Mouse (Mus musculus): ENCODE data around the gene Nisch. TPM values are rescaled to one million over a fixed set of nuclear protein-coding genes. Genes with fewer than 3 reads are reported as not detected.

Nisch gene
- total and polyA plus RNA-seq, 3 experiments: 46.3 to 180 (median 85.2) TPM

- in situ Hi-C loops (cut with MboI; ENCODE audit: low pct_ligation_motif_present, low pct_unique_long_range_greater_than_20kb, low sequenced_read_pairs) (no loop called here), dilution Hi-C loops (cut with MboI; ENCODE audit: extremely low pct_ligation_motif_present, extremely low pct_unique_long_range_greater_than_20kb, low sequenced_read_pairs) (no loop called here)
- no peak overlapping the region for H3K4me3 ChIP-seq (replicated peaks in 1 of 3; ENCODE audit: low read depth in 2 of 3, low read length in 2 of 3, poor library complexity in 1 of 3)
- H3K9me3 ChIP-seq (replicated peaks; ENCODE audit: low read length): no peaks in the 10 kb centered on the region
- TF ChIP-seq NRF1 (IDR thresholded peaks at IDR 0.05; ENCODE audit: low read depth, low read length): no peak
- TF ChIP-seq ETS1 (conservative IDR thresholded peaks at IDR 0.05; ENCODE audit: low read depth, low read length): no peak
- TF ChIP-seq MXI1 (IDR thresholded peaks at IDR 0.05; ENCODE audit: low read depth, low read length): no peak
- no peak for TF ChIP-seq SIN3A (IDR thresholded peaks at IDR 0.05; ENCODE audit: low read length)
- no peak for TF ChIP-seq RCOR1 (conservative IDR thresholded peaks at IDR 0.05; ENCODE audit: low read depth, low read length)
- no peak for TF ChIP-seq BHLHE40 (IDR thresholded peaks at IDR 0.05; ENCODE audit: low read depth, low read length)
- TF ChIP-seq USF1 (IDR thresholded peaks at IDR 0.05; ENCODE audit: low read depth, low read length): no peak
- TF ChIP-seq KAT2A (IDR thresholded peaks at IDR 0.05; ENCODE audit: insufficient replicate concordance, low read length): no peak
- TF ChIP-seq ZKSCAN1 (IDR thresholded peaks at IDR 0.05; ENCODE audit: borderline replicate concordance, low read depth, low read length): no peak
- TF ChIP-seq CTCF (conservative IDR thresholded peaks at IDR 0.05 in 1 of 2, IDR thresholded peaks at IDR 0.05 in 1 of 2; ENCODE audit: low read depth in 2 of 2, low read length in 2 of 2): no peak
- TF ChIP-seq NELFE (IDR thresholded peaks at IDR 0.05; ENCODE audit: low read depth, low read length): no peak
- TF ChIP-seq EP300 (IDR thresholded peaks at IDR 0.05; ENCODE audit: low read length): no peak
- no peak for TF ChIP-seq JUN (IDR thresholded peaks at IDR 0.05; ENCODE audit: insufficient read depth, low read depth, low read length)
- no peak for TF ChIP-seq PAX5 (IDR thresholded peaks at IDR 0.05; ENCODE audit: low read length)
- no peak for TF ChIP-seq SMC3 (IDR thresholded peaks at IDR 0.05; ENCODE audit: low read depth, low read length)
- TF ChIP-seq ELF1 (IDR thresholded peaks at IDR 0.05; ENCODE audit: low read depth, low read length): no peak
- no peak for DNase-seq (ENCODE audit: extremely low read depth)
- no peak overlapping the region for H3K27ac ChIP-seq (ENCODE audit: insufficient read depth, low read depth)
- no peaks in the 10 kb centered on the region for H3K27me3 ChIP-seq (replicated peaks)
- no peak overlapping the region for H3K4me2 ChIP-seq (ENCODE audit: insufficient read depth, low read depth, poor library complexity, severe bottlenecking)
- H3K4me1 ChIP-seq (ENCODE audit: control insufficient read depth in 1 of 2, insufficient read depth in 2 of 2): no peaks in the 10 kb centered on the region; a peak in 1 of 4 replicates
- H3K9ac ChIP-seq (ENCODE audit: insufficient read depth, low read depth): no peak overlapping the region
- peaks cover 94 to 100% of the 10 kb centered on the region in 2 experiments for H3K36me3 ChIP-seq (replicated peaks in 1 of 2; ENCODE audit: control insufficient read depth in 1 of 2, insufficient read depth in 1 of 2, low read length in 1 of 2)
- no peaks in the 10 kb centered on the region for H3K79me2 ChIP-seq (replicated peaks; ENCODE audit: control insufficient read depth, extremely low read depth, insufficient read depth, poor library complexity, severe bottlenecking)
These were observed 30.1 kb downstream of the Nisch start for GRCm38 (mm10) chr14:31186656-31187055.

- no peak for TF ChIP-seq ZC3H11A (IDR thresholded peaks at IDR 0.05; ENCODE audit: low read depth, low read length)
- no peak for TF ChIP-seq NELFE (IDR thresholded peaks at IDR 0.05; ENCODE audit: low read depth, low read length)
- TF ChIP-seq KAT2A (IDR thresholded peaks at IDR 0.05; ENCODE audit: insufficient replicate concordance, low read length): no peak
- no peak for TF ChIP-seq USF2 (conservative IDR thresholded peaks at IDR 0.05; ENCODE audit: low read depth, low read length)
- TF ChIP-seq JUN (IDR thresholded peaks at IDR 0.05; ENCODE audit: insufficient read depth, low read depth, low read length): no peak
- no peak for DNase-seq (ENCODE audit: extremely low read depth)
- Histone ChIP-seq H3K9ac (ENCODE audit: insufficient read depth, low read depth) (no peak overlapping the region), H3K4me3 (replicated peaks in 1 of 3; ENCODE audit: low read depth in 2 of 3, low read length in 2 of 3, poor library complexity in 1 of 3) (no peak overlapping the region), H3K4me2 (ENCODE audit: insufficient read depth, low read depth, poor library complexity, severe bottlenecking) (no peak overlapping the region), H3K4me1 (ENCODE audit: control insufficient read depth in 1 of 2, insufficient read depth in 2 of 2) (no peaks in the 10 kb centered on the region; a peak in 1 of 4 replicates), H3K27ac (ENCODE audit: insufficient read depth, low read depth) (no peak overlapping the region), H3K79me2 (replicated peaks; ENCODE audit: control insufficient read depth, extremely low read depth, insufficient read depth, poor library complexity, severe bottlenecking) (no peaks in the 10 kb centered on the region), H3K27me3 (replicated peaks) (no peaks in the 10 kb centered on the region), H3K36me3 (replicated peaks in 1 of 2; ENCODE audit: control insufficient read depth in 1 of 2, insufficient read depth in 1 of 2, low read length in 1 of 2) (peaks cover 90 to 100% of the 10 kb centered on the region in 2 experiments), H3K9me3 (replicated peaks; ENCODE audit: low read length) (no peaks in the 10 kb centered on the region)
- in situ Hi-C loops (cut with MboI; ENCODE audit: low pct_ligation_motif_present, low pct_unique_long_range_greater_than_20kb, low sequenced_read_pairs): no loop called here
- dilution Hi-C loops (cut with MboI; ENCODE audit: extremely low pct_ligation_motif_present, extremely low pct_unique_long_range_greater_than_20kb, low sequenced_read_pairs): no loop called here
These were observed 32.6 kb downstream of the Nisch start for GRCm38 (mm10) chr14:31184195-31184594.
